Mouse (Mus musculus) kidney, embryonic 16.5 days (tissue): ENCODE results near the gene Fem1b. TPM values are rescaled to one million over a fixed set of nuclear protein-coding genes. Genes with fewer than 3 reads are reported as not detected.
"Not testable (repeated sequence)": the region's sequence is repeated elsewhere in the genome, so short reads cannot be mapped to it uniquely, and the experiment has no call there.

Source experiments
- ATAC-seq: fragments of 200-750 bp; cut with Nextera tagmentation; 2 replicates; pipeline ENCODE4 v1.8.0; 2017; ENCODE audit warnings: moderate TSS enrichment; ENCODE audit not compliant: low FRiP score, low TSS enrichment
- H3K27ac ChIP-seq: fragments of 300-500 bp; sonication (generic); 2 replicates; pipeline ENCODE4 v1.5.1; 2014; ENCODE audit warnings: low read length
- H3K27me3 ChIP-seq: fragments of 300-500 bp; sonication (generic); 2 replicates; pipeline ENCODE4 v1.6.1; 2014; ENCODE audit warnings: low read length, control low read depth, mixed read lengths; ENCODE audit not compliant: insufficient read depth
- H3K36me3 ChIP-seq: fragments of 300-500 bp; sonication (generic); 2 replicates; pipeline ENCODE4 v1.6.1; 2014; ENCODE audit warnings: low read length, control low read depth, mixed read lengths; ENCODE audit not compliant: insufficient read depth
- H3K4me1 ChIP-seq: fragments of 300-500 bp; sonication (generic); 2 replicates; pipeline ENCODE4 v1.6.1; 2014; ENCODE audit warnings: low read length, control low read depth, mixed read lengths; ENCODE audit not compliant: insufficient read depth
- H3K4me2 ChIP-seq: fragments of 300-500 bp; sonication (generic); replicated peaks from 2 replicates; pipeline ENCODE4 v1.6.1; 2014; ENCODE audit warnings: low read depth, low read length
- H3K4me3 ChIP-seq: fragments of 300-500 bp; sonication (generic); 2 replicates; pipeline ENCODE4 v1.5.1; 2014; ENCODE audit warnings: mild to moderate bottlenecking, low read length
- H3K9ac ChIP-seq: fragments of 300-500 bp; sonication (generic); replicated peaks from 2 replicates; pipeline ENCODE4 v1.6.1; 2014; ENCODE audit warnings: low read length
- H3K9me3 ChIP-seq: fragments of 300-500 bp; sonication (generic); 2 replicates; pipeline ENCODE4 v1.6.1; 2016; ENCODE audit warnings: low read length, control low read depth
- WGBS: fragments of 180-500 bp; shearing (Covaris S2); extraction: QIAGEN DNeasy Blood & Tissue Kit; methylation state at CpG from one replicate; pipeline ENCODE4 v1.1.7; 2014; 5-methylcytosine and 5-hydroxymethylcytosine counted together
- polyA plus RNA-seq: library from polyadenylated mRNA; unstranded; fragments of >200 nt; fragmentation: Nextera tagmentation; extraction: Ambion mirVana; gene quantifications from 2 replicates; pipeline ENCODE4 v1.2.1, GENCODE M21; 2015

Gene Fem1b
- polyA plus RNA-seq, 1 experiment from 2014 or later, result 23.1 TPM

DNA sequence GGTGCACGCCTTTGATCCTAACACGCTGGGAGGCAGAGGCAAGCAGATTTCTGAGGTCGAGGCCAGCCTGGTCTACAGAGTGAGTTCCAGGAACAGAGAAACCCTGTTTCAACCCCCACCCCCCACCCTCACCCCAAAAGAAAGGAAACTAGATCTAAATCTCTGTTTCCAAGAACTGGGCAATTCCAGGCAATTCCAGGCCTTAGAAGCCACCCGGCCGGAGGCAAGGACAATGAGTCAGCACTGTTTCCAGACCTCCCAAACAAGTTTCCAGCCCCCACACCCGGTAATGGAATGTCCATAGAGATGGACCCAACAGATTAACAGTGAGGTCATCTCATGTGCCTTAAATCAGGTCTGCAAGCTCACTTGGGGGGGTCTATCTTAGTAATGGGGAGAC, 18.1 kb upstream of the Fem1b start:
- WGBS, result 76% methylated on average over 6 of the region's 6 CpGs
- no peak for ATAC-seq
- H3K36me3 ChIP-seq, result no peaks in the 10 kb centered on the region

DNA sequence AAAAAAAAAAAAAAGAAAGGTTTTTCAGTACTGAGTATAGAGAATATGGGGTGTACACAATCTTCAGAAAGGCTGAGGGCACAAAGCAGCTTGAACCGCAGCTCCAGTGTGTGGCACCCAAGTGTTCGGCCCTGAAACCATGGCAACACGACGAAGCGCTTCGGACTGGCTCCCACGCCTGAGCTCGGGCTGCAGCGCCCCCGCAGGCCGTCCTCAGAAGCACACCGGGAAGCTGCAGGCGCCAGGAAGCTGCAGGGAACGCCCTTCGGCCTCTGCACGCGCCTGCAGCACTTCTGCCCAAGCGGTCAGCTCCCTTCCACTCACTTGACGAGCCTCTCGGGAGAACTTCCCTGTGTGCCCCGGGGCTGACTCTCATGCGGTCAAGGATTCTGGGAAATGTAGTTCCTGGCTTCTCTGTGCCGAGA, 16.9 kb upstream of the Fem1b start:
- H3K4me1 ChIP-seq, result peaks cover 13% of the 10 kb centered on the region
- no peak overlapping the region for H3K9ac ChIP-seq
- no peaks in the 10 kb centered on the region for H3K36me3 ChIP-seq
- H3K27me3 ChIP-seq, result no peaks in the 10 kb centered on the region
- peak overlapping the region; percentile 32 for H3K4me3 ChIP-seq
- ATAC-seq, result peak; percentile 98
- H3K27ac ChIP-seq, result peak overlapping the region; percentile 51; the same call in 1 of the 2 replicates
- WGBS, result under 1% methylated on average over 23 of the region's 23 CpGs
- no peaks in the 10 kb centered on the region for H3K9me3 ChIP-seq
- H3K4me2 ChIP-seq, result peak overlapping the region; percentile 58

More for the DNA sequence above, 18.1 kb upstream of the Fem1b start:
- Histone ChIP-seq H3K27ac (no peak overlapping the region), H3K9me3 (no peaks in the 10 kb centered on the region), H3K27me3 (no peaks in the 10 kb centered on the region), H3K4me3 (no peak overlapping the region), H3K4me2 (no peak overlapping the region), H3K4me1 (peaks cover 13% of the 10 kb centered on the region), H3K9ac (no peak overlapping the region)

DNA sequence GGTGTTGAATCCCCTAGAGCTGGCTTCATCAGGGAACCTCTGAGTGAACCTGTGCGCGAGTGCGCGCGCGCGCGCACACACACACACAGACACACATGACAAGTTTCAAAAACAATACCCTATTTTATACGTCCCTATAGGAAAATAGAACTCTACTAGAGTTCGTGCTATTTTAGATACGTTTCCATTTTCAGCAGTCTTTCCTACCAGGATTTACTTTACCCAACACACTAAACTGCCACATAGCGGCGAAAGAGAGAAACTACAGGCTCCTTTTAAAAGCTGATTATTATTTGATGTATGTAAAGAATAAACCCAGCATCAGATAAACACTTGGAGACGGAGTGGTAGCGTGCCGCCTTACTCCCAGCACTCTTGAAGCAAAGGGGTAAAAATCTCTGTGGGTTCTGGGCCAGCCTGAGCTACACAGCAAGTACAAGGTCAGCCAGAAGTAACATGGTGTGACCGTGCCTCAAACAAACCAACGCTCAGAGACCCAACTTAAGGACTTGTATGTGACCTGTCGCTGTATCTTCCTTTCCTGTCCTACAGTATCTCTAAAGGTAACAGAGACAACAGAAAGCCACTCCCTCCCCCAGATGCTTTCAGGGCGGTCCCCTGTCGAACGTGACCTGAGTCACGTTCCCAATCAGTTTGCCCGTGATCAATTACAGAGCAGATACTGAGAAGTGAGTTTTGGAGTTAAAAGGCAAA, 16.4 kb upstream of the Fem1b start:
- 10% methylated on average over 24 of the region's 24 CpGs for whole genome bisulfite sequencing
- Histone ChIP-seq H3K36me3 (no peaks in the 10 kb centered on the region), H3K27ac (peak overlapping the region; percentile 51), H3K27me3 (no peaks in the 10 kb centered on the region), H3K4me2 (peak overlapping the region; percentile 58), H3K9ac (0 out of 2 replicates have a peak overlapping the region, but pooled peaks have one; percentile 7), H3K9me3 (no peaks in the 10 kb centered on the region), H3K4me1 (peaks cover 13% of the 10 kb centered on the region), H3K4me3 (peak overlapping the region; percentile 32)
- no peak for ATAC-seq

DNA sequence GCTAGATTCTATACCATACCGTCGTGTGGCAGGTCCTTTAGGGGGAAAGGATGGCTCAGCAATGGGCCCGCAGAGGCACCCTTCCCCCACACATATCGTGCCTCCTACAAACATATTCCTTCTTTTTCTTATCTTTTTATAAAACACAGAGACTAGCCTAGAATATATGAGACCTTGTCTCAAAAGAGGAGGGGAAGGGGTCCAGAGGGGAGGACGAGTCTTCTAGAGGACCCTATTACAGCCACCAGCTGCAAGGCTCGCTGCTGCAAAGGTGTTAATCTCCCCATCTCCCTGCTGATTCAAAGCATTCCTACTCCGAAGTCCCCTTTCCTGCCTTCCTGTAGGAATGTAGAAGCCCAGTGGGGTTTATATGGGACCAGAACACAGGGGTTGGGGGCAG, 14.7 kb upstream of the Fem1b start:
- H3K9ac ChIP-seq, result 0 out of 2 replicates have a peak overlapping the region, but pooled peaks have one; percentile 39
- no peaks in the 10 kb centered on the region for H3K9me3 ChIP-seq
- H3K4me2 ChIP-seq, result 0 out of 2 replicates have a peak overlapping the region, but pooled peaks have one; percentile 8
- WGBS, result 11% methylated on average over 7 of the region's 7 CpGs
- H3K4me1 ChIP-seq, result peaks cover 13% of the 10 kb centered on the region
- no peaks in the 10 kb centered on the region for H3K27me3 ChIP-seq
- no peak for ATAC-seq
- 0 out of 2 replicates have a peak overlapping the region, but pooled peaks have one; percentile 13 for H3K27ac ChIP-seq
- H3K36me3 ChIP-seq, result no peaks in the 10 kb centered on the region
- no peak overlapping the region for H3K4me3 ChIP-seq

DNA sequence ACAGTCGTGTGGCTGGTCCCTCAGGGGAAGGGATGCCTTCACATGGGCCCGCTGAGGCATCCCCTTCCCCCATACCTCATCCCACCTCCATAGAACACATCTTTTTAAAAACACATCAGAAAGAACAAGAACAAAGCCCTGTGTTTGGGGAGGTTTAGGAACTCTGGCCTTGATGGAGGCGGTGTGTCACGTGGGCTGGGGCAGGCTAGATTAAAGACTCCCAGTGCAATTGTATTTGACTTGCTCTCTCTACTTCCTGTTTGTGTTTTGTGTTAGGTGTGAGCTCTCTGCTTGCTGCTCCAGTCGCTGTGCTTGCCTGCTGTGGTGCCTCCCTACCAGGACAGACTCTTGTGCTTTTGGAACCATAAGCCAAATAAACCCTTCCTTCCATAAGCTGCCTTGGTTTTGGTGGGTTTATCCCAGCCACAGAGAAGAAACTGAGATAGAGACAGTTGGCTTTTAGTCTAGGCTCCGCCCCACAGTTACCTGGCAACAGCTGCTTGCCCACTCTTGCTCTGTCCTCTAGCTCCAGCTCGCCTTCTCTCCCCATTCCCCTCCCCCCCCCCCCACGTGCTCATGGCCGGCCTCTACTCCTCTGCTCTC, 14.2 kb upstream of the Fem1b start:
- no peak for ATAC-seq
- Histone ChIP-seq H3K27ac (no peak overlapping the region), H3K9me3 (no peaks in the 10 kb centered on the region), H3K4me1 (peaks cover 13% of the 10 kb centered on the region), H3K27me3 (no peaks in the 10 kb centered on the region), H3K36me3 (no peaks in the 10 kb centered on the region), H3K4me2 (0 out of 2 replicates have a peak overlapping the region, but pooled peaks have one; percentile 8), H3K4me3 (no peak overlapping the region), H3K9ac (no peak overlapping the region)
- 13% methylated on average over 9 of the region's 9 CpGs for WGBS

DNA sequence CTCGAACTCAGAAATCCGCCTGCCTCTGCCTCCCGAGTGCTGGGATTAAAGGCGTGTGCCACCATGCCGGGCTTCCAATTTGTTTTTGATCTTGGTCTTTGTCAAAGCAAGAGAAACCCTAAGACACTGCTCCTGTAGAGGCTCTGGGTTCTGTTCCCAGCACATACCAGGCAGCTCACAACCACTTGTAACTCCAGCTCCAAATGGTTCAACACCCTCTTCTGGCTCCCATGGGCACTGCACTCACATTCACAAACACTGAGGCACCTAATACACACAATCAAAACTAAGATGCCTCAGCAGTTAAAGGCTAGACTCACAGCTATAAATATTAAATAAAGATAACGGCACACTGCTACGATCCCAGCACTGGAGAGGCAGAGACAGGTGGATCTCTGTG, 10.1 kb upstream of the Fem1b start:
- no peaks in the 10 kb centered on the region for H3K9me3 ChIP-seq
- 94% methylated on average over 7 of the region's 7 CpGs for whole genome bisulfite sequencing
- H3K4me1 ChIP-seq, result peaks cover 13% of the 10 kb centered on the region

DNA sequence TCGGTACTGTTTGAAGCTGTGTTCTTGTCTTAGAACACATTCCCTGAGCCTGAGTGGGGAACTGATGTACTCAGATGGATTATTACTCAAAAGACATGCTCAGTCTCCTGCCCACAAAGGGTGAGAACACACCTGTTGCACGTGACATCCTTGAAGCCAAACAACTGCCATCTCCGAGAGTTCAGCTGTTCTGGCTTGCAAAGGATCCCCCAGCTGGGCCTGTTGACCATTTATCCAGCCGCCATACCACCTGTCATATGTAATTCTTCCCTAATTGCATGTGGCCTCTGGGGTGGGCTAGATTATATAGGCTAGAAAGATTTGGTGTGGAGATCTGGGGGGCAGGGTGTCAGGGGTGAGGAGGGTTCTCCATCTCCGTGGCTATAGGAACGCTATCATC, 9.1 kb upstream of the Fem1b start:
- 87% methylated on average over 6 of the region's 6 CpGs for WGBS
- Histone ChIP-seq H3K4me2 (no peak overlapping the region), H3K4me3 (no peak overlapping the region), H3K4me1 (peaks cover 5% of the 10 kb centered on the region), H3K27ac (no peak overlapping the region), H3K9me3 (no peaks in the 10 kb centered on the region), H3K9ac (no peak overlapping the region), H3K36me3 (no peaks in the 10 kb centered on the region), H3K27me3 (no peaks in the 10 kb centered on the region)
- ATAC-seq, result no peak

More for the DNA sequence above, 10.1 kb upstream of the Fem1b start:
- Histone ChIP-seq H3K36me3 (no peaks in the 10 kb centered on the region), H3K27me3 (no peaks in the 10 kb centered on the region), H3K27ac (no peak overlapping the region), H3K4me2 (no peak overlapping the region), H3K9ac (no peak overlapping the region), H3K4me3 (no peak overlapping the region)
- ATAC-seq, result no peak

DNA sequence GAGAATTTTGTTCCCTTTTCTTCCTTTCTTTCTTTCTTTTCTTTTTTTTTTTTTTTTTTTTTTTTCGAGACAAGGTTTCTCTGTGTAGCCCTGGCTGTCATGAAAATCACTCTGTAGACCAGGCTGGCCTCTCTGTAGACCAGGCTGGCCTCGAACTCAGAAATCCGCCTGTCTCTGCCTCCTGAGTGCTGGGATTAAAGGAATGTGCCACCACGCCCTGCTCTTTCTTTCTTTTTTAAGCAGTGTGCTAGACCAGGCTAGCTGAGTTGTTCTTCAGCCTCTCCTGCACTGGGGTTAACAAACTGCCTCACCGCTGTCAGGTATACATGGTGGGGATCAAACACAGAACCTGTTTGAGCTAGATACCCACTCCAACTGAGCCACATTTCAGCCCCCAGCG, 8.2 kb upstream of the Fem1b start:
- not testable (repeated sequence) for H3K4me1 ChIP-seq, H3K4me3 ChIP-seq, H3K9me3 ChIP-seq, H3K27ac ChIP-seq, H3K36me3 ChIP-seq, H3K4me2 ChIP-seq, H3K9ac ChIP-seq, ATAC-seq, H3K27me3 ChIP-seq
- WGBS, result 85% methylated on average over 6 of the region's 6 CpGs

DNA sequence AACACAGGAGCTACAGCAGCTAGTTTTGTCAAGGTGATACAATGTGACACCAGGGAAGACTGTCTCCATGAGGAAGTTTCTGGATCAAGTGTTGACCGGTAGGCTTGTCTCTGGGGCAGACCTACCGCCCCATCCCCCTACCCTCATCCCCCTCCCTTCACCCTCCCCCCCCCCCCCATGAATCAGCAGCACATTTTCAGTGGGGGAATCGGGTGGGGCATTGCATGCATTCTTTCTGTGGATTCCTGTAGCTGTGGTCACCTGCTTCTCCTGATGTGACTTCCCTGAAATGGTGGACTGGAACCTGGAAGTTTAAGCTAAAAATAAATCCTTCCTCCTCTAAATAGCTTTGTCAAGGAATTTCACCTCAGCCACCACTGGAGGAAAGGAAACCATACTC, 7.8 kb upstream of the Fem1b start:
- Histone ChIP-seq H3K27me3 (no peaks in the 10 kb centered on the region), H3K9me3 (no peaks in the 10 kb centered on the region), H3K4me1 (no peaks in the 10 kb centered on the region), H3K27ac (no peak overlapping the region), H3K4me3 (no peak overlapping the region), H3K4me2 (no peak overlapping the region), H3K9ac (no peak overlapping the region), H3K36me3 (no peaks in the 10 kb centered on the region)
- WGBS, result 83% methylated on average over 3 of the region's 3 CpGs
- no peak for ATAC-seq
